Mouse (Mus musculus): ENCODE data around the gene Smim20. TPM values are rescaled to one million over a fixed set of nuclear protein-coding genes. Genes with fewer than 3 reads are reported as not detected.

The Smim20 gene
- 45.2 TPM for polyA plus RNA-seq (2012; fragmentation: generic; extraction: Trizol)
- long read RNA-seq, experiment 1, transcript Smim20-201 (3 exons, 922 nt) = major isoform, 11 of 12 reads
- long read RNA-seq, experiment 1, partial matches to known transcripts = 0 of 12 reads
- long read RNA-seq, experiment 1, other reads (novel, unspliced or antisense) = 0 of 12 reads
- long read RNA-seq, experiment 2, transcript Smim20-201 (3 exons, 922 nt) = major isoform, 5 of 7 reads
- long read RNA-seq, experiment 2, partial matches to known transcripts = 0 of 7 reads
- long read RNA-seq, experiment 2, other reads (novel, unspliced or antisense) = 1 of 7 reads

DNA sequence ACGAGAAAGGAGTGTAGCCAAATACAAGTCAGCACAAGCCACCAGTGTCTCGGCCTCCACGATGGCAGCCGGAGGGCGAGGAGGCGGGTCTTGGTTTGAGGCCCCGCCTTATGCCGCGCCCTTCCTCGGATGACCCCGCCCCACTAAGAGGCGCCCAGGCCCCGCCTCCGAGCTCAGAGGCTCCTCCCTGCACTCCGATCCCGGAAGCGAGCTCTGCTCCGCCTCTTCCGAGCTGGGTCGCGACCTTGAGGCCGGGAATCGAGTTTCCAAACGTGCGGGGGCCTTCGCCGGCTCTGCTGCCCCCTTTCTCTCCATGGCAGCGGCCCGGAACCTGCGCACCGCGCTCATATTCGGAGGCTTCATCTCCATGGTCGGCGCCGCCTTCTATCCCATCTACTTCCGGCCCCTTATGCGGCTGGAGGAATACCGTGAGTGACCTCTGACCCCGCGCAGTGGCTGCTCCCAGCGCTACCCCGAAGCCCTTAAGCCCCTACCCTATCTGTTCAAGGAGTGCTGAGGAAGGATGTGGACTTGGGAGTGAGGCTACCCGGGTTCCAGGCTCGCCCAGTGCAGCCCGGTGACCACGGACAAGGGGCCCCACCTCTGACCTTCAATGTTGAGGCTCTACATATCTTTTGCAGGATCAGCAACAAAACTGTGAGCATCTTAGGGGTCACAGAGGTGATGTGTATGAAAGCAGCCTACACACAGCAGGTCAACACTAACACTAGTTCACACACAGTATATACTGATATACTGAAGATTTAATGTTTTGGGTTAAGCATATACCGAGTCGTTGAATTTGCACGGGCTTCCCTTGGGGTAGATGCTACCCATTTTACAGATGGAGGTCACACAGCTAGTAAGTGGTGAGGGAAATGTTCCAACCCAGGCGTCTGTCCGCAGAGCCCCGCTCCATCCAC lies at the start of gene Smim20:
TSS of gene Smim20 (plus strand) at position 153 of the 923 bp plus-strand sequence.
- Histone ChIP-seq H3K79me2 (ENCODE audit: control insufficient read depth, insufficient read depth) (no peaks in the 10 kb centered on the region), H3ac (ENCODE audit: control insufficient read depth, insufficient read length, low read depth) (peak within 1 kb of the TSS; percentile 32), H3K36me3 (ENCODE audit: control insufficient read depth, insufficient read depth) (no peaks in the 10 kb centered on the region), H3K79me3 (ENCODE audit: low read depth) (no peaks in the 10 kb centered on the region), H3K4me3 (ENCODE audit: insufficient read depth, poor library complexity, severe bottlenecking) (peak within 1 kb of the TSS; percentile 36), H3K27me3 (ENCODE audit: control insufficient read depth, insufficient read depth, insufficient read length) (peaks cover under 1% of the 10 kb centered on the region)
- TF ChIP-seq MAX (IDR thresholded peaks at IDR 0.05) (no peak), CEBPB (IDR thresholded peaks at IDR 0.05; ENCODE audit: low read depth) (no peak), USF1 (IDR thresholded peaks at IDR 0.05; ENCODE audit: low read depth) (no peak), MYOG (IDR thresholded peaks at IDR 0.05; ENCODE audit: control insufficient read depth, extremely low read depth, insufficient read length) (no peak), FOSL1 (IDR thresholded peaks at IDR 0.05; ENCODE audit: insufficient read depth, low read length, poor library complexity, severe bottlenecking) (no peak), MYOD1 (IDR thresholded peaks at IDR 0.05; ENCODE audit: control insufficient read depth, insufficient read length, low read depth) (no peak), CTCF (IDR thresholded peaks at IDR 0.05; ENCODE audit: control insufficient read depth, insufficient read depth, insufficient read length) (no peak)

DNA sequence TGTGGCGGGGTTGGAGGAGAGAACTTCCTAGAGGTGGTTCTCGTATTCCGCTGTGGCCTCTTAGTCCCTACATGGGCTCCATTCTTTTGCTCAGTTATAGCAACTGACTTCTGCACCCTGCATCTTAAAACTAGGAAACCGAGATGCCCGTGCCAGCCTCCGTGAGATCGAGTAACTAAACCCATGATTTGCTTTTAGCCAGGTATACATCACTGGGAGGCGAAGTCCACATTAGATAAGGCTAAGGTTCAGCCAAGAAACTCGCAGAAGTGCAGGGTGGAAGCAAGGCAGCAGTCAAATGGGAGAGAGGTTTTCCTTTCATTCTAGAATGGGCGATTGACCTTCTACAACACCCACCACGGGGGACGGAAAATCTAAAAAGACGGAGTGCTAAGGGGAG lies 41.4 kb upstream of the Smim20 start:
- H3K36me3 ChIP-seq (ENCODE audit: control insufficient read depth, insufficient read depth) = no peaks in the 10 kb centered on the region
- peaks cover 34% of the 10 kb centered on the region for H3K27me3 ChIP-seq (ENCODE audit: control insufficient read depth, insufficient read depth, insufficient read length)
- H3K79me3 ChIP-seq (ENCODE audit: low read depth) = no peaks in the 10 kb centered on the region
- H3K4me3 ChIP-seq (ENCODE audit: insufficient read depth, poor library complexity, severe bottlenecking) = no peak overlapping the region
- no peak overlapping the region for H3ac ChIP-seq (ENCODE audit: control insufficient read depth, insufficient read length, low read depth)
- TF ChIP-seq MYOG (IDR thresholded peaks at IDR 0.05; ENCODE audit: control insufficient read depth, extremely low read depth, insufficient read length) (no peak), CEBPB (IDR thresholded peaks at IDR 0.05; ENCODE audit: low read depth) (no peak), USF1 (IDR thresholded peaks at IDR 0.05; ENCODE audit: low read depth) (no peak), MAX (IDR thresholded peaks at IDR 0.05) (no peak), MYOD1 (IDR thresholded peaks at IDR 0.05; ENCODE audit: control insufficient read depth, insufficient read length, low read depth) (no peak), CTCF (IDR thresholded peaks at IDR 0.05; ENCODE audit: control insufficient read depth, insufficient read depth, insufficient read length) (no peak), FOSL1 (IDR thresholded peaks at IDR 0.05; ENCODE audit: insufficient read depth, low read length, poor library complexity, severe bottlenecking) (no peak)
- no peaks in the 10 kb centered on the region for H3K79me2 ChIP-seq (ENCODE audit: control insufficient read depth, insufficient read depth)

DNA sequence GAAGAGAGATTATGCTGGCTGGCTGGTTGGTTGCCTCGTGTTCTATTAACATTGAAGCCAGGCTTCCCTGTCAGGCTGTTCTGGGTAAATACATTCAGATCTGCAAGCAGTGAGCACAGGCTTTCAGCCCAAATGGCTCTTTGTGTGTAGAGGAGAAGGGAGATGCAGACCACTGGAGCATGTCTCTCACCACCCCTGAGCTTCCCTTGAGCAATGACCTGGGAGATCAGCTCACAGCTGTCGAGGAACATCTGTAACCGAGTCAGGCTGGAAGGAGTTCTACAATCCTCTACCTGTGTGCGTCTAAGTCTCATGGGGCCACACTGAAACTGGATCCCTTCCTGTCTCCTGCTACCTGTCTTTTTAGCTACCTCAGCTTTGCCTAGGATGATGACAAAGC lies 36.3 kb upstream of the Smim20 start:
- Histone ChIP-seq H3ac (ENCODE audit: control insufficient read depth, insufficient read length, low read depth) (no peak overlapping the region), H3K27me3 (ENCODE audit: control insufficient read depth, insufficient read depth, insufficient read length) (peaks cover 35% of the 10 kb centered on the region), H3K36me3 (ENCODE audit: control insufficient read depth, insufficient read depth) (no peaks in the 10 kb centered on the region), H3K79me2 (ENCODE audit: control insufficient read depth, insufficient read depth) (no peaks in the 10 kb centered on the region), H3K4me3 (ENCODE audit: insufficient read depth, poor library complexity, severe bottlenecking) (no peak overlapping the region), H3K79me3 (ENCODE audit: low read depth) (no peaks in the 10 kb centered on the region)
- TF ChIP-seq USF1 (IDR thresholded peaks at IDR 0.05; ENCODE audit: low read depth) (no peak), CTCF (IDR thresholded peaks at IDR 0.05; ENCODE audit: control insufficient read depth, insufficient read depth, insufficient read length) (no peak), CEBPB (IDR thresholded peaks at IDR 0.05; ENCODE audit: low read depth) (no peak), MYOD1 (IDR thresholded peaks at IDR 0.05; ENCODE audit: control insufficient read depth, insufficient read length, low read depth) (no peak), FOSL1 (IDR thresholded peaks at IDR 0.05; ENCODE audit: insufficient read depth, low read length, poor library complexity, severe bottlenecking) (no peak), MAX (IDR thresholded peaks at IDR 0.05) (no peak), MYOG (IDR thresholded peaks at IDR 0.05; ENCODE audit: control insufficient read depth, extremely low read depth, insufficient read length) (no peak)

DNA sequence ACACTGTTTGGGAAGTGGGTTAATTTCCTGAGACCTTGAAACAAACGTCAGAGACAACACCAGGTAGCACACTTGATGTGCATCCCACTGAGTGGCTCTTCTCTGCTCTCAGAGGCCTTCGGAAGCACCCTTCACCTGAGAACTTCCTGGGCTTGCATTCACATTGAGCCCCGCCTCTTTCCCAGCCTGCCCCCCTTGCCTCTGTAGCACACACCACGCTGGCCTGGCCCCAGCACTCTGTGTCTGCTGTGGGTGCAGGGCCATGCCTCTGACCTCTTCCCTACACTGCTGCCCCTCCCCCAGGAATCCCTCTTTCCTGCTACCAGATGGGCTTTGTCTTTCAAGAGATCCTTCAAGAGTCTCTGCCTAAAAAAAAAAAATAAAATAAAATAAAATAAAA lies 31.3 kb upstream of the Smim20 start:
- H3K27me3 ChIP-seq (ENCODE audit: control insufficient read depth, insufficient read depth, insufficient read length) = peaks cover 9% of the 10 kb centered on the region
- H3K79me2 ChIP-seq (ENCODE audit: control insufficient read depth, insufficient read depth) = no peaks in the 10 kb centered on the region
- H3K4me3 ChIP-seq (ENCODE audit: insufficient read depth, poor library complexity, severe bottlenecking) = no peak overlapping the region
- no peaks in the 10 kb centered on the region for H3K79me3 ChIP-seq (ENCODE audit: low read depth)
- no peaks in the 10 kb centered on the region for H3K36me3 ChIP-seq (ENCODE audit: control insufficient read depth, insufficient read depth)
- TF ChIP-seq CTCF (IDR thresholded peaks at IDR 0.05; ENCODE audit: control insufficient read depth, insufficient read depth, insufficient read length) = no peak
- no peak for TF ChIP-seq MYOG (IDR thresholded peaks at IDR 0.05; ENCODE audit: control insufficient read depth, extremely low read depth, insufficient read length)
- no peak for TF ChIP-seq MYOD1 (IDR thresholded peaks at IDR 0.05; ENCODE audit: control insufficient read depth, insufficient read length, low read depth)
- no peak for TF ChIP-seq USF1 (IDR thresholded peaks at IDR 0.05; ENCODE audit: low read depth)
- TF ChIP-seq FOSL1 (IDR thresholded peaks at IDR 0.05; ENCODE audit: insufficient read depth, low read length, poor library complexity, severe bottlenecking) = no peak
- no peak for TF ChIP-seq MAX (IDR thresholded peaks at IDR 0.05)
- no peak for TF ChIP-seq CEBPB (IDR thresholded peaks at IDR 0.05; ENCODE audit: low read depth)
- H3ac ChIP-seq (ENCODE audit: control insufficient read depth, insufficient read length, low read depth) = no peak overlapping the region

DNA sequence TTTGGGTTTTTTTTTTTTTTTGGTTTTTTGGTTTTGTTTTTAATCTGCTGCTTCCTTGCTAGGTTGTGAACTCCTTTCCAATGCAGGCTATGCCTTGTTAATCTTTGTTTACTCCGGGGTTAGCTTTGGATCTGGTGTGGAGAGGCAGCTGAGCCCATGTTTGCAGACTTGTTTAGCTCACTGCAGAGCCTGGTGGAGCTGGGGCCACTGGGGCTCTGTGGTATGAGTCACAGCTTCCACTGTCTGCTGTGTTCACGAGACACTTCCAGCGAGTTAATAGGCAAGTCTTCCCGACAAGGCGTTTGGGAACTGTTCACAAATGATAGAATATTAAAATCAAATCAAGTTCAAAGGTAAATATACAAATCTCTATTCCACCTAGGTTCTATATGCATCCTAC lies 30.7 kb upstream of the Smim20 start:
- H3K79me2 ChIP-seq (ENCODE audit: control insufficient read depth, insufficient read depth) = no peaks in the 10 kb centered on the region
- TF ChIP-seq MYOG (IDR thresholded peaks at IDR 0.05; ENCODE audit: control insufficient read depth, extremely low read depth, insufficient read length) = no peak
- no peaks in the 10 kb centered on the region for H3K36me3 ChIP-seq (ENCODE audit: control insufficient read depth, insufficient read depth)
- no peak overlapping the region for H3K4me3 ChIP-seq (ENCODE audit: insufficient read depth, poor library complexity, severe bottlenecking)
- H3K79me3 ChIP-seq (ENCODE audit: low read depth) = no peaks in the 10 kb centered on the region
- peaks cover 7% of the 10 kb centered on the region for H3K27me3 ChIP-seq (ENCODE audit: control insufficient read depth, insufficient read depth, insufficient read length)
- H3ac ChIP-seq (ENCODE audit: control insufficient read depth, insufficient read length, low read depth) = no peak overlapping the region
